Mouse (Mus musculus) stomach, embryonic 16.5 days (tissue): Measurements from ENCODE around the gene Gm49416. TPM values are rescaled to one million over a fixed set of nuclear protein-coding genes. Genes with fewer than 3 reads are reported as not detected.
"Not testable (repeated sequence)": the region's sequence is repeated elsewhere in the genome, so short reads cannot be mapped to it uniquely, and the experiment has no call there.

ENCODE experiments used
- ATAC-seq: fragments of 200-750 bp; cut with Nextera tagmentation; 2 replicates; pipeline ENCODE4 v1.8.0; 2017; ENCODE audit warnings: moderate number of reproducible peaks, moderate TSS enrichment; ENCODE audit not compliant: insufficient read depth, low FRiP score
- H3K27ac ChIP-seq: fragments of 300-500 bp; sonication (generic); 2 replicates; pipeline ENCODE4 v1.5.1; 2014; ENCODE audit warnings: low read length
- H3K27me3 ChIP-seq: fragments of 300-500 bp; sonication (generic); 2 replicates; pipeline ENCODE4 v1.6.1; 2014; ENCODE audit warnings: low read length, control low read depth, mixed read lengths; ENCODE audit not compliant: control insufficient read depth, insufficient read depth
- H3K36me3 ChIP-seq: fragments of 300-500 bp; sonication (generic); 2 replicates; pipeline ENCODE4 v1.6.1; 2014; ENCODE audit warnings: low read length; ENCODE audit not compliant: control insufficient read depth, insufficient read depth
- H3K4me1 ChIP-seq: fragments of 300-500 bp; sonication (generic); 2 replicates; pipeline ENCODE4 v1.6.1; 2014; ENCODE audit warnings: low read length, control low read depth, mixed read lengths; ENCODE audit not compliant: control insufficient read depth, insufficient read depth
- H3K4me2 ChIP-seq: fragments of 300-500 bp; sonication (generic); 2 replicates; pipeline ENCODE4 v1.6.1; 2014; ENCODE audit warnings: low read depth, low read length, mixed read lengths
- H3K4me3 ChIP-seq: fragments of 300-500 bp; sonication (generic); replicated peaks from 2 replicates; pipeline ENCODE4 v1.5.1; 2014; ENCODE audit warnings: mild to moderate bottlenecking, low read length
- H3K9ac ChIP-seq: fragments of 300-500 bp; sonication (generic); 2 replicates; pipeline ENCODE4 v1.6.1; 2014; ENCODE audit warnings: low read length
- H3K9me3 ChIP-seq: fragments of 300-500 bp; sonication (generic); replicated peaks from 2 replicates; pipeline ENCODE4 v1.6.1; 2016; ENCODE audit warnings: low read length, control low read depth; ENCODE audit not compliant: control insufficient read depth
- WGBS: fragments of 180-500 bp; shearing (Covaris S2); extraction: QIAGEN DNeasy Blood & Tissue Kit; methylation state at CpG from one replicate; pipeline ENCODE4 v1.1.7; 2014; 5-methylcytosine and 5-hydroxymethylcytosine counted together
- polyA plus RNA-seq: library from polyadenylated mRNA; unstranded; fragments of >200 nt; fragmentation: Nextera tagmentation; extraction: Ambion mirVana; gene quantifications from 2 replicates; pipeline ENCODE4 v1.2.1, GENCODE M21; 2015

Gm49416 gene
- polyA plus RNA-seq, 1 experiment from 2014 or later, result 0.18 TPM

DNA sequence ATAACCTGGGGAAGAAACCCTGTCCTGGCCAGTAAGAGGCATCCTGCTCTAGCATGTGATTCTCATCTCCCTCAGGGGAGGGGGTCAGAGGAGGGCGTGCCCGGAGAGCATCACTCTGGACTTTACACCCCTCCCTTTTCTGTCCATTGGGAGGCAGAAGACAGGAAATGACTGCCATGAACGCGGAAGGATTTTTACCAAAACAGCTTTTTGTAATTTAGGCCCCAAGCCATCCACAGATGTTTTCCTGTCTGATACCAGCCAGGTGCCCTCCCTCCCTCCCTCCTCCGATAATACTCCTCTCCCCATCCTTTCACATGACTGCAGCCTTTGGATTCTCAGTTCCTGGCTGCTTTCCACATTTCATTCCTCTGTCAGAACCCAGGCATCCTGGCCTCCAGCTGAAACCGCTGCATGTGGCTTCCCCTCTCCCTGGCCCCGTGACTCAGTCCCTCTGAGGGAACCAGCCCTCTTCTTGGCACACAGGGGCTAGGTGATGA, 38.3 kb upstream of the Gm49416 start, which contains the start of gene Lrrn4cl:
Lrrn4cl (plus strand) TSS at position 367 of the 500 bp plus-strand sequence.
- Histone ChIP-seq H3K4me1 (no peaks in the 10 kb centered on the region), H3K4me2 (peak within 1 kb of the TSS; percentile 42), H3K4me3 (peak within 1 kb of the TSS; percentile 2; the same call in 1 of the 2 replicates), H3K36me3 (0 out of 2 replicates have a peak, but pooled peaks cover 6% of the 10 kb centered on the region), H3K9ac (peak within 1 kb of the TSS; percentile 61), H3K27ac (peak within 1 kb of the TSS; percentile 36), H3K9me3 (no peaks in the 10 kb centered on the region), H3K27me3 (no peaks in the 10 kb centered on the region)
- ATAC-seq, result peak; percentile 76
- 22% methylated on average over 7 of the region's 7 CpGs for WGBS

DNA sequence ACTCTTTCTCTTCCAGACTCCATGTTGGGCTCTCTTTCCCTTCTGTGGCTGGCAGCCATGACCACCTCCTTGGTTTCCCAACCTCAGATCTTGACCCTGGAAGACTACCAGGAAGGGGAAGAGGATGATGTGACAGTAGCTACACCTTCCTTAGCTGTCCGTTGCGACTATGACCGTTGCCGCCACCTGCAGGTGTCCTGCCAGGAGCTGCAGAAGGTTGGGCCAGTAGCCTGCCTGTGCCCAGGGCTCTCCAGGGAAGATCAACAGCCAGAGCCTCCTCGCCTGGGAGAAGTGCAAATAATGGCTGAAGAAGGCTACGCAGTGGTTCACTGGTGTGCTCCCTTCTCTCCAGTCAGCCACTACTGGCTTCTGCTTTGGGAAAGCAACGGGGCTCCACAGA, 37.1 kb upstream of the Gm49416 start:
- Histone ChIP-seq H3K27me3 (no peaks in the 10 kb centered on the region), H3K27ac (no peak overlapping the region), H3K4me1 (no peaks in the 10 kb centered on the region), H3K36me3 (0 out of 2 replicates have a peak, but pooled peaks cover 6% of the 10 kb centered on the region), H3K4me3 (no peak overlapping the region), H3K9ac (no peak overlapping the region), H3K4me2 (no peak overlapping the region), H3K9me3 (no peaks in the 10 kb centered on the region)
- no peak for ATAC-seq
- WGBS, result 35% methylated on average over 7 of the region's 7 CpGs

DNA sequence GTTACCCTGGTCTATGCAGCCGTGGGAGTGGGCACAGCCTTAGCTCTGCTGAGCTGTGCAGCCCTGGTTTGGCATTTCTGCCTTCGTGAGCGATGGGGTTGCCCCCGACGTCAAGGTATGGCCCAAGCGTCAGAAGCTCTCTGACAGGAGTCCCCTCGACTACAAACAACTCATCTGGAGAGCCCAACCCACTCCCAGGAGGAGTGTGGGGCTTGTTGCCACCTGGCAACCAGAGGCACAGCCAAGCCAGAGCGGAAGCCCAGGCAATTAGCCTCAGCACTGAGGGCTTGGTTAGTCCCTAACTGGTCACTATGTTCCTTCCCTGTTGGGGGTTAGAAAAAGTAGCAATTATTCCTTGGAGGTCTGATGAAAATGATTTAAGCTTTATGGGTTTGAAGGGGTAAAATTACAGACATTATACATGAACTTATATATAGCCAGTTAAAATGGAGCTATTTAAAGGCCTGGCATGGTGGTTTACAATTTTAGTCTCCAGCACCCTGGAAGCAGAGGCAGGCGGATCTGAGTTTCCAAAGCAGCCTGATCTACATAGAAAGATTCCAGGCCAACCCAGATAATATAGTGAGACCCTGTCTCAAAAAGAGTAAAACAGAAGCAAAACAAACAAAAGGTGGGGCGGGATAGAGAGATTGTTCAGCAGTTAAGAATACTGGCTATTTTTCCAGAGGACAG, 36.3 kb upstream of the Gm49416 start:
- Histone ChIP-seq H3K4me3 (no peak overlapping the region), H3K4me2 (no peak overlapping the region), H3K4me1 (no peaks in the 10 kb centered on the region), H3K36me3 (0 out of 2 replicates have a peak, but pooled peaks cover under 1% of the 10 kb centered on the region), H3K27me3 (no peaks in the 10 kb centered on the region), H3K9me3 (no peaks in the 10 kb centered on the region), H3K9ac (no peak overlapping the region), H3K27ac (no peak overlapping the region)
- WGBS, result 52% methylated on average over 10 of the region's 10 CpGs
- ATAC-seq, result no peak

DNA sequence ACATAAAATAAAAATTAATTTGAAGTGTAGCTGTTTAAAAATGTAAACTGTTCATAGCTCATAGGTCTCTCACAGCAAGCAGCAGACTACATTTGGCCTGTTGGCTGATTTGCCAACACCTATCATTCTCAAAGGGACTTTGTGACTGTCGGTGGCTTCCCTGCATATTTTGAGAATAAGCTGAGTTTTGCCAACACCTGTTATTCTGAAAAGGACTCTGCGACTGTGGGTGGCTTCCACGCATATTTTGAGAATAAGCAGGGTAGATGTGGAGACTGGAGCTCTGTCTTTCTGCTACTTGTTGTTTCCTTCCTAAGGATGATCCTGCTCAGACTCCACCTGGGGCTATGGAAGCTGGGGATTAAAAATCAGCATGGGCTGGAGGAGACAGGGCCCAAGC, 35.6 kb upstream of the Gm49416 start:
- no peak overlapping the region for H3K27ac ChIP-seq

DNA sequence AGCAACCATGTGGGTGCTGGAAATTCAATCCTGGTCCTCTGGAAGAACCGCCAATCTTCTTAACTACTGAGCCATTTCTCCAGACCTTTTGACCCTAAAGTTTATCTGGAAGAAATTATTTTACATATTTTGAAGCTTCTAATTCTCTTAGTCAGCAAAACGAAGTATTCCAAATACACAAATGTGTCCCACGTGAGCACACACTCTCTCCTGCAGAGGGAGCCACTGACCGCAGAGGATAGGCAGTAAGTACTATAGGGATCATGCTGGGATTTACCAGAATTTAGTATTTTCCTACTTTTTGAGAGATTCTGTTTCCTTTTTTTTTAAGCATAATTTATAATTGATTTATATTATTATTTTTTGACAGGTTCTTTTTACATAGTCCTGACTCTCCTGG, 31.0 kb upstream of the Gm49416 start:
- Histone ChIP-seq H3K9me3 (no peaks in the 10 kb centered on the region), H3K4me3 (no peak overlapping the region), H3K36me3 (no peaks in the 10 kb centered on the region), H3K4me2 (no peak overlapping the region), H3K9ac (no peak overlapping the region), H3K27ac (no peak overlapping the region), H3K27me3 (no peaks in the 10 kb centered on the region), H3K4me1 (no peaks in the 10 kb centered on the region)
- 45% methylated on average over 4 of the region's 4 CpGs for WGBS
- no peak for ATAC-seq

More for the DNA sequence above, 35.6 kb upstream of the Gm49416 start:
- Histone ChIP-seq H3K4me2 (no peak overlapping the region), H3K27me3 (no peaks in the 10 kb centered on the region), H3K9ac (no peak overlapping the region), H3K36me3 (no peaks in the 10 kb centered on the region), H3K4me3 (no peak overlapping the region), H3K4me1 (no peaks in the 10 kb centered on the region), H3K9me3 (no peaks in the 10 kb centered on the region)
- 86% methylated on average over 3 of the region's 3 CpGs for WGBS
- no peak for ATAC-seq

DNA sequence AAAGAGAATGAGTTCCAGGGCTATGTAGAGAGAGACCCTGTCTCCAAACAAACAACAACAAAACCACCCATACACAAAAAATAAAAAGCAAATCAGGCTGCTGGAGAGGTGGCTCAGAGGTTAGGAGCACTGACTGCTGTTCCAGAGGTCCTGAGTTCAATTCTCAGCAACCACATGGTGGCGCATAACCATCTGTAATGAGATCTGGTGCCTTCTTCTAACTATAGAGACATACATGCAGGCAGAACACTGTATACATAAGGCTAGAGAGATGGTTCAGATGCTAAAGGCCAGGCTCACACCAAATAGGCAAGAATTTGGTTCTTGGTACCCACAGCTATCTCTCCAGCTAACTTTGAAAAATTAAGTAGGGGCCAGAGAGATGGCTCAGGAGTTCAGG, 29.7 kb upstream of the Gm49416 start:
- no peak overlapping the region for H3K4me3 ChIP-seq
- H3K27ac ChIP-seq, result no peak overlapping the region
- no peaks in the 10 kb centered on the region for H3K27me3 ChIP-seq
- peak; percentile 33; the same call in 1 of the 2 replicates for ATAC-seq
- no peaks in the 10 kb centered on the region for H3K36me3 ChIP-seq
- no peak overlapping the region for H3K4me2 ChIP-seq
- H3K4me1 ChIP-seq, result no peaks in the 10 kb centered on the region
- no peaks in the 10 kb centered on the region for H3K9me3 ChIP-seq
- no peak overlapping the region for H3K9ac ChIP-seq
- 22% methylated on average over 1 of the region's 1 CpGs for WGBS

DNA sequence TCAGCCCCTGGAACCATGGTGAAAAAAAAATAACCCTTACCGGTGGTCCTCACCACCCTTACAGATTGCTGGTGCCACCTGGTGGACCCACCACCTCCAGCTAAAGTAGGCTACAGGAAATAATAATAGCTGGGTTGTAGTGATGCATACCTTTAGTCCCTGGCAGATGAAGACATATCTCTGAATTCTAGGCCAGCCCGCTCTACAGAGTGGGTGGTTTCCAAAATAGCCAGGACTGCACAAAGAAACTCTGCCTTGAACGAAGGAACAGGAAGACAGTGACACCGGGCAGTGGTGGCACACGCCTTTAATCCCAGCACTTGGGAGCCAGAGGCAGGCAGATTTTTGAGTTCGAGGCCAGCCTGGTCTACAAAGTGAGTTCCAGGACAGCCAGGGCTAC, 24.5 kb upstream of the Gm49416 start:
- H3K9me3 ChIP-seq, result no peaks in the 10 kb centered on the region
- H3K9ac ChIP-seq, result no peak overlapping the region
- H3K4me3 ChIP-seq, result no peak overlapping the region
- no peaks in the 10 kb centered on the region for H3K4me1 ChIP-seq
- no peaks in the 10 kb centered on the region for H3K27me3 ChIP-seq
- 81% methylated on average over 6 of the region's 6 CpGs for WGBS
- no peak for ATAC-seq
- H3K4me2 ChIP-seq, result no peak overlapping the region
- H3K27ac ChIP-seq, result no peak overlapping the region
- no peaks in the 10 kb centered on the region for H3K36me3 ChIP-seq

DNA sequence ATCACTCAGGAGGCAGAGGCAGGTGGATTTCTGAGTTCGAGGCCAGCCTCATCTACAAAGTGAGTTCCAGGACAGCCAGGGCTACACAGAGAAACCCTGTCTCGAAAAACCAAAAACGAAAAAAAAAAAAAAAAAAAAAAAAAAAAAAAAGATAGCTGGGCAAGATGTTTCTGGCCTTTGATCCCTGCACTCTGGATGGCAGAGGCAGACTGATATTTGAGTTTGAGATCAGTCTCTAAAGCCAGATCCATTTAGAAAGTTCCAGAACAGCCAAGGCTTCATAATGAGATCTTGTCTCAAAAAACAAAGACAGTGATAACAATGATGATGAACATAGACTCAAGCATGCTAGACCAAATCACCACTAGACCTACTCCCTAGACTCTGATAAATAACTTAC, 18.3 kb upstream of the Gm49416 start:
- not testable (repeated sequence) for H3K9ac ChIP-seq, H3K27me3 ChIP-seq, H3K4me3 ChIP-seq, H3K4me1 ChIP-seq, H3K36me3 ChIP-seq, H3K9me3 ChIP-seq, ATAC-seq
- Histone ChIP-seq H3K27ac (peak overlapping the region; percentile 83; the same call in 1 of the 2 replicates), H3K4me2 (peak overlapping the region; percentile 63)
- 75% methylated on average over 3 of the region's 3 CpGs for WGBS

DNA sequence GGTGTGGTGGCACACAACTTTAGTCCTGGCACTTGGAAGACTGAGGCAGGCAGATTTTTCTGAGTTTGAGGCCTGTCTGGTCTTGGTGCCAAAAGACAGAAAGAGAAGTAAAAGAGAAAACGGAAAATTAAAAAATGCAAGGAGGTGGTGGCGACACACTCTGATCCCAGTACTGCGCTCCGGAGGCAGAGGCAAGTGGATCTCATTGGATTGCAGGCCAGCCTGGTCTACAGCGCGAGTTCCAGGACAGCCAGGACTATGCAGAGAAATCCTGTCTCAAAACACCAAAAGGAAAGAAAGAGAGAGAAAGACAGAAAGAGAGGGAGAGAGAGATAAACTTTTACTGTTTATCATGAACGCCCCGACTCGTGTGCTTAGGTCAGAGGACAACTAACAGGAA, 17.9 kb upstream of the Gm49416 start:
- WGBS, result 45% methylated on average over 9 of the region's 9 CpGs
- 0 out of 2 replicates have a peak, but pooled peaks cover 4% of the 10 kb centered on the region for H3K36me3 ChIP-seq
- H3K9me3 ChIP-seq, result no peaks in the 10 kb centered on the region
- H3K27me3 ChIP-seq, result no peaks in the 10 kb centered on the region
- H3K27ac ChIP-seq, result peak overlapping the region; percentile 83
- H3K4me2 ChIP-seq, result peak overlapping the region; percentile 63
- no peak for ATAC-seq
- peaks cover 8% of the 10 kb centered on the region for H3K4me1 ChIP-seq
- peak overlapping the region; percentile 93 for H3K4me3 ChIP-seq
- peak overlapping the region; percentile 96 for H3K9ac ChIP-seq
